Mouse (Mus musculus): ENCODE results near the gene Agpat4. TPM values are rescaled to one million over a fixed set of nuclear protein-coding genes. Genes with fewer than 3 reads are reported as not detected.

Gene Agpat4
- total RNA-seq, 4 experiments from 2014 or later: 53.1 to 56.3 (median 54.5) TPM

Other genes starting within 250 kb of the Agpat4 start
- gene Map3k4, start 200.1 kb downstream of the Agpat4 start, total RNA-seq (2022): 10 to 100 TPM; 45.7 to 57.2 (median 49.1) TPM